Mouse (Mus musculus) MEL (cell line): ENCODE data around the gene Tkt.
A peak's percentile ranks its signal among the peaks of the same experiment; 100 is the strongest.

Source experiments
- CHD2 ChIP-seq: IDR thresholded peaks from 2 replicates; pipeline ENCODE4 v1.6.1; 2011; ENCODE audit warnings: low read length, improper control_type of control experiment
- CTCF ChIP-seq, 3 experiments: IDR thresholded peaks in 2 of 3; conservative IDR thresholded peaks in 1 of 3; 2 replicates each; pipeline ENCODE4 v1.5.1; 2011 to 2012; ENCODE audit warnings: low read length in 3 of 3, low read depth in 2 of 3, mild to moderate bottlenecking in 2 of 3, improper control_type of control experiment in 1 of 3, inconsistent platforms in 1 of 3, mixed read lengths in 1 of 3, moderate library complexity in 1 of 3; ENCODE audit not compliant: control insufficient read depth in 1 of 3, insufficient read depth in 1 of 3, poor library complexity in 1 of 3, severe bottlenecking in 1 of 3
- EP300 ChIP-seq, 2 experiments: IDR thresholded peaks; 2 replicates each; pipeline ENCODE4 v1.6.1; 2011; ENCODE audit warnings: improper control_type of control experiment in 2 of 2, low read length in 2 of 2, low read depth in 1 of 2, mild to moderate bottlenecking in 1 of 2
- ETS1 ChIP-seq: IDR thresholded peaks from 2 replicates; pipeline ENCODE4 v1.6.1; 2012; ENCODE audit warnings: low read depth, mild to moderate bottlenecking, inconsistent platforms, low read length, improper control_type of control experiment, moderate library complexity
- MAX ChIP-seq: IDR thresholded peaks from 2 replicates; pipeline ENCODE4 v1.6.1; 2011; ENCODE audit warnings: low read length, improper control_type of control experiment
- NELFE ChIP-seq: IDR thresholded peaks from 2 replicates; pipeline ENCODE4 v1.6.1; 2011; ENCODE audit warnings: low read depth, low read length, improper control_type of control experiment
- SMC3 ChIP-seq: IDR thresholded peaks from 2 replicates; pipeline ENCODE4 v1.6.1; 2011; ENCODE audit warnings: low read depth, low read length, improper control_type of control experiment
- USF2 ChIP-seq, 2 experiments: IDR thresholded peaks; 2 replicates each; pipeline ENCODE4 v1.6.1; 2011 to 2012; ENCODE audit warnings: improper control_type of control experiment in 2 of 2, low read length in 2 of 2, borderline replicate concordance in 1 of 2, inconsistent platforms in 1 of 2, low read depth in 1 of 2, mild to moderate bottlenecking in 1 of 2; ENCODE audit not compliant: insufficient read depth in 1 of 2
- ZC3H11A ChIP-seq: IDR thresholded peaks from 2 replicates; pipeline ENCODE4 v1.6.1; 2012; ENCODE audit warnings: low read depth, mild to moderate bottlenecking, inconsistent platforms, low read length, improper control_type of control experiment
- ZKSCAN1 ChIP-seq: IDR thresholded peaks from 2 replicates; pipeline ENCODE4 v1.6.1; 2012; ENCODE audit warnings: low read depth, mild to moderate bottlenecking, inconsistent platforms, low read length, improper control_type of control experiment, moderate library complexity
- ZMIZ1 ChIP-seq: IDR thresholded peaks from 2 replicates; pipeline ENCODE4 v1.6.1; 2012; ENCODE audit warnings: low read depth, mild to moderate bottlenecking, inconsistent platforms, low read length, improper control_type of control experiment, moderate library complexity

- TF ChIP-seq CHD2 (no peak), ZKSCAN1 (no peak), MAX (no peak), CTCF (IDR thresholded peaks at IDR 0.05 in 2 of 3, conservative IDR thresholded peaks at IDR 0.05 in 1 of 3; ENCODE audit: control insufficient read depth in 1 of 3, insufficient read depth in 1 of 3, low read depth in 2 of 3, low read length in 3 of 3, poor library complexity in 1 of 3, severe bottlenecking in 1 of 3) (no peak), NELFE (no peak), USF2 (IDR thresholded peaks at IDR 0.05; ENCODE audit: borderline replicate concordance in 1 of 2, insufficient read depth in 1 of 2, low read depth in 1 of 2, low read length in 2 of 2) (no peak), ZC3H11A (no peak), ETS1 (0 out of 2 replicates have a peak, but pooled peaks have one; percentile 49), ZMIZ1 (no peak), SMC3 (no peak), EP300 (IDR thresholded peaks at IDR 0.05; ENCODE audit: low read depth in 1 of 2, low read length in 2 of 2) (peak in 1 of 2 experiments; percentile 47; a peak in 2 of 4 replicates)
These were observed 31.0 kb downstream of the Tkt start for GRCm38 (mm10) chr14:30579180-30579579.
